Mouse (Mus musculus) brain, adult 2 months (tissue): Measurements from ENCODE around the gene Olfr282.

Experiments used
- DNase-seq: peaks from one replicate; pipeline ENCODE4 v3.0.0; 2011; ENCODE audit warnings: low read depth, low spot score

Gene Olfr282

DNA sequence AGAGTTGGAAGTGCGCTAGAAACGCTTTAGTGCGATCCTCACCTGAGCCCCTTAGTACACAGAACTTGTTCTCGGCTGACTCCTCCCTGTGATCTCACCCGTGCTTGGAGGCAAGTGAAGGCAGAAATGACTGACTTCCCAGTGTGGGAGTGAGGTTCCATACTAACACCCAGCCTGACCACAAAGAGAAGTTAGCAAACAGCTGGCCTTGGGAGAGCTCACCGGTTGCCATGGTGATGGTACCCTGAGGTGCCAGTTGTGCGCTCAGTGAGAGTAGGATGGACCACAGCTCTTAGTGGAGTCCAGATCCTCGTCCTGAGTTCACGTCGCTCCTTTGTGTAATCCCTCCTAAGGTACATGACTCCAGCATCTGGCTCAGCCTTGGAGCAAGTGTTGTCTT is 43.9 kb downstream of the Olfr282 start:
- DNase-seq: no peak

DNA sequence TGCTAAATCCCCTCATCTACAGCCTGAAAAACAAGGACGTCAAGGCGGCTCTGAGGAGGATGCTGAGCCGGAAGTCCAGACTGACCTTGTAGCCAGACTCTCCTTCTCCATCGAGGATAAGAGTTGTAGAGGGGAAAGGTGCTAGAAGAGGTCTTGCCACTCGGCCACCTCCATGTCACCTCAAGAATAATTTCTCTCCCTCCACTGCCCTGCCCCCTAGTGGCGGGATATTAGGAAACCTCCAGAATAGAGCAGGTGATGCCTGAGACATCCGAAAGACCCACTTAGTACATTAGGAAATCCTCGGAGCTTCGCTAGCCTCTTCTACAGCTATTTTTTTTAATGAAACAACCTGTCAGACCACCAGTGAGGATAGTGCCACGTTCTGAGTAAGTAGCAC is 44.4 kb downstream of the Olfr282 start:
- peak; percentile 35 for DNase-seq

DNA sequence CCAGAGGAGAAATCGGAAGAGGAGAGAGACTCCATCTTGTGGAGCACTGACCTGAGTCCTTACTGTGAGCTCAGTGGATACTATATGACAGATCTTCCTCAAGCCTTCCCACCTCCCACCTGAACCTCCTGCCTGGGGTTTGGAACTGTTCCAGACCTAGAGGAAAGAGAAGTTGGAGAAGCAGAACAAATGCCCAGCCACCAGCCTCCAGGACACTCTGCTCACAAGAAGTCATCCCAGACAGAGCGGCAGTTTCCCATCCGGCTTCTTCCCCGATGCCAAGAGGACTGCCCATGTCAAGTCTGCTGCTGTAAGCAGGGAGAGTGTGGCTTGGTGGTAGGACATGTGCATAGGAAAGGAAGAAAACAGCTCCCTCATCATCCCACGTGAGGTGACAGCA is 45.3 kb downstream of the Olfr282 start:
- DNase-seq: no peak

DNA sequence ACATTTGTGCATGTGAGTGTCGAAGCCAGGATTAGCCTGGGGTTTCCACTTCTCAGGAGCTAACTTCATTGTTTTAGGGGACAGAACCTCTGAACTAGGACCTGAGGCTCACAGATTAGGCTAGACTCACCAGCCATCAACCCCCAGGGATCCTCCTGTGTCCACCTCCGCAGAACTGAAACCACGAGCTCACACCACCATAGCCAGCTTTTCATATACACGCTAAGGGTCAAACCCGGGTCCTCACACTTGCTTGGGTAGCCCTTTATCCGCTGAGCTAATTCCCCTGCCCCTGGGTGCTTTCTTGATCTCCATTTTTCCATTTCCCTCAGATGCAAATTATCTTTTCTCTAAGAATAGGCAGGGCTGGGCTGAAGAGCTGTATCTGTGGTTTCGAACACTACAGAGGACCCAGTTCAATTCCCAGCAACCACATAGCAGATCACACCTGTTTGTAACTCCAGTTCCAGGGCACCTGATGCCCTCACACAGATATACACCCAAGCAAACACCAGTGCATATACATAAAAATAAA is 48.6 kb downstream of the Olfr282 start:
- no peak for DNase-seq

DNA sequence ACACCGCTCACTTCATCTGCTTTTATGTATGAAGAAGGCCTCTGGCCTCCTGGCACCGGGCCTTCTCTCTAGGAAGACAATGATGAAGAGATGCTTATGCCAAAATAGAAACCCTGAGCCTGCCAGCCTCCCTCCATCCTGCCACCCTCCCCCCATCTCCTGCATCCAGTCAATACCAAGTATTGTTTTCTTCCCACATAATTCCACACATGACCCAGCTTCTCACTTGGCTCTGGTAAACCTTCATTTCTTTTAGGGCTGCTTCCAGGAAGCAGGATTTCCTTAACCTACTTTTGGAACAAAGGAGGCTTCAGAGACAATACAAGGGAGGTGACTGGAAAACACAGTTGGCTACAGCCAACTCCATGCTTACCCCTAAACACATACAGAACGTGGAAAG is 51.7 kb downstream of the Olfr282 start, which contains the start of gene Lalba:
Lalba (minus strand) TSS at position 21 of the 400 bp plus-strand sequence.
- DNase-seq: no peak

DNA sequence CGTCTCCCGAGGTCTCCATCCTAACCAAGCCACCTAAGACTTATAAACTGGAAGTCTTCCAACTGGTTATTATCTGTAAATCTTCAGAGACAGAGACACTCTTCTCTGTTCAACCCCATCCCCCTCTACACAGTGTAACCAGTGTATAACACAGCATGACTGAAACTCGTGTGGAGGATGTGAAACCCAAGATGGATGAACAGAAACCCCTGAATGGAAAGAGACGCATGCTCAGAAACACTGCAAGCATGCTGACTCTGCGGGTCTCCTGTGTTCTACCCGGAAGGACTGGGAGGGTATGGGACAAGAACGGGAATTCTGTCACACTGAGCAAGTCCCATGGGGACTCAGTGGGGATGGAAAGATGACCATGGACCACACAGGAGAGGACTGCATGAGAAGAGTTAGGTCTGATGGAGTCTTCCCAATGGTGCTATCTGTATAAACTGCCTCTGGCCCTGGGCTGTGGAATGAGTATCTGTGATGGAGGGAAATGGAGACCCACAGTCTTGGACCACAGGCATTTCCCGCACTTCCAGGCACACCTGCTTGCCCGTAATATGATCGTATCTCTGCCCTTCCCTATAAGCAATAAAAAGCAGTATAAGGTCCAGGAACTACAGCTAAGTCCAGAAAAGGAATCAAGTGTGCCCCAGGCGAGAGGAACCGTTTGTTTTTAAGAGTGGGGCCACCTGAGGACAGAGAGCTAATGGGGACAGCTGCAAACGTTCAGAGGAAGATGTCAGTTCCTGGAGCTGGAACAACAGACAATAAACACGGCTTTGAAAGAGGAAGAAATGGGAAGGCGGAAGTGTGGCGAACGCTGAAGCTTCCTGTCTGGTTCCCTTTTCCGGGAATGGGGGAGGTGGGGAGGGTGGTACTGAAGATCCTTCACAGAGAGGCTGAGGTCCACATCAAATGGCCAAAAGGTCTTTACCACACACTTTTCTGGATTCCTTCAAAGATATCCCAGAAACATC is 53.2 kb downstream of the Olfr282 start:
- DNase-seq: peak; percentile 34

DNA sequence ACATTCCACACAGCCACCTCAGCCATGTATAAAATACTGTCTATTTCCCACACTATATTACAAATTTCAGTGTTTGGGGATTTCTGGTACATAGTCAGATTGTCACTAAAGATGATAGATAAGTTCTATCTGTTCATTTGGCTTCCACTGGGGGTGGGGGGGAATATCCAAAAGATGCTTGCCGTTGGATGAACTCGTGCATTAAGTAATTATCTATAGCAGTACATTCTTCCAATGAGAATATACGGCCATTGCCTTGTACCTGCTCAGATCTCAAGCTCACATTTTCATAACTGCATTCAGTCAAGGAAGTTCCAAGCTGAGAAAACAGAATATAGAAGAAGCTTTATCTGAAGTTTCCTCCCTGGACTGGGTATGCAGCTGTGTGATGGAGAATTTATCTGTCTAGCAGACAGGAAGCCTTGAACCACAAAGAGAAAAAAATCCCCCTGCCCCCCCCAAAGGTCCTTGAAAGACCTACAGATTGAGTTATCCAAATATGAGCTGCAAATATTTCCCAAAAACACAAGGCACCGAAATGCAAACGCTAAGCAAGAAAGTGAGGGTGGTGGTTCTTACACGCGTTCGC is 55.5 kb downstream of the Olfr282 start:
- no peak for DNase-seq
